Mouse (Mus musculus) right cerebral cortex, postnatal 4 days (tissue): ENCODE measurements around the gene Cdk2.
"Not testable (repeated sequence)": the region's sequence is repeated elsewhere in the genome, so short reads cannot be mapped to it uniquely, and the experiment has no call there.

Experiments used
- DNase-seq: peaks from one replicate; pipeline ENCODE4 v3.0.0-alpha.2; 2022

Gene Cdk2

GRCm38 (mm10) chr10:128704491-128705316 is at the start of gene Cdk2:
Cdk2 (minus strand) TSS chr10:128705031.
- peak; percentile 85 for DNase-seq

- DNase-seq, result peak; percentile 83
These were observed 43.5 kb upstream of the Cdk2 start for GRCm38 (mm10) chr10:128748252-128748864.

DNA sequence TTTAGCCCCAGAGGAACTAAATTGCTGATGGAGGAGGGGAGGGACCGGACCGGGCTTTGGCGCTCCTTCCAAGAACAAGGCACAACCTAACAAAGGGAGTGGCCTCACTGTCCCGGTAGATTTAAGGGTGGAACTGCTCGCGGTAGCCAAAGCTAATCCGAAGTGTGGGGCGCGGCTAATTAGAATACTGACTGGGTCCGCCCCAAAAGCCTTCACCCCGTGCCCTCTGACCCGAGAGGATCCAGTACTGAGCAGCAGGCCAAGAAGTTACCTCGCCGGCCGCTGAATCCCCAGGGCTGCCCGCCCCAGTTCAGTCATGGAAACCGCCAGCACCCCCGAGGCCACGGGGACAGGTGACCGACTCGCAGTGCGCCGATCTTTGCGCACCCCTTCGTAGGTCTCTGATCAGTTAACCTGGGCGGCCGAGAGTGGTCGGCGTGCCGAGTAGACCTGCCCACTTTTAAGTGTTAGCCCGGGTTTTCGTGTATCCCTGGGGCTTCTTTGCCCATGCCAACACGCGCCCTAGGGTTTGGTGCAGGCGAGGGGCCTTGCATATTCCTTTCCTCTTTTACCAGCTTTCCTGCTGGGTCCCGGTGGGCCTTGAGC is 42.9 kb upstream of the Cdk2 start, which contains the start of gene Pym1:
Gene Pym1 (plus strand): TSS at position 244 of the 606 bp plus-strand sequence.
- DNase-seq, result peak; percentile 56

GRCm38 (mm10) chr10:128746972-128747645 is 42.3 kb upstream of the Cdk2 start:
- no peak for DNase-seq

GRCm38 (mm10) chr10:128745946-128746613 is 41.2 kb upstream of the Cdk2 start:
- no peak for DNase-seq

GRCm38 (mm10) chr10:128744680-128745601 is 40.1 kb upstream of the Cdk2 start, which contains the start of gene Dgka:
Dgka (minus strand) TSS chr10:128744855.
- DNase-seq, result no peak

DNA sequence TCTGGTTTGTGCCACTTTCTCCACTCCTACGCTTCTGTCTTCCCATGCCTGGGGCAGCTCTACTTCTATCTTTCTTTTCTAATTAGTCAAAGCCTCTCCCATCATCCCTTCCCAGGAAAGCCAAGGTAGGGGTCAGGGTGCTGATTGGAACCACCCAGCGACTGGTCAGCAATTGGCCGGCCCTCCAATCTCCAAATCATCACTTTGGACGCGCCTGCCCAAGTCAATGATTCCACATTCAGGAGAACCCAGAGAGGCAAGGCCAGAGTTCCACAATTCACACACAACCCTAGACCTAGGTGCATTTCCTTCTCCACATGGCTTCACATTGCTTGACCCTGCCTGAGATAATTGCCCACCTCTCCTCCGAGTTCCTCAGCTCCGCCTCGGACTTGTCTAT is 39.4 kb upstream of the Cdk2 start:
- no peak for DNase-seq

DNA sequence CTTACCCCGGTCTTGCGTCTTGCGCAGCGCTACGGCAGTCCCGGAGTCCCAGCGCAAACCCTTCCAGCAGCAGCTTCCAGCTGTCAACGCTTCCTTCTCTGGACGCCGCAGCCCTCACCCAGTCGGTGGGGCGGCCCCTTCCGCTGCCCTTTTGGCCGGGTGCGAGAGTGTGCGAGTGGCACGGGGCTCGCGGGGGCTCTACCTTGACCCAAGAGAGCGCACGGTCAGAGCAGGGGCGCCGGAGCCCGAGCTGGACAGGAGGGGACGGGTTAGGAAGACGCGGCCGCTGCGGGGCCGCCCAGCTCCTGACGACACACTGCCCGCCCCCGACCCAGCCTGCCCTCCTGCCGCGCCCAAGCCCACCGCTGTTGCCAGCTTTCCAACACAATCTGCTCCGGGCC is 39.0 kb upstream of the Cdk2 start:
- DNase-seq, result peak; percentile 39

DNA sequence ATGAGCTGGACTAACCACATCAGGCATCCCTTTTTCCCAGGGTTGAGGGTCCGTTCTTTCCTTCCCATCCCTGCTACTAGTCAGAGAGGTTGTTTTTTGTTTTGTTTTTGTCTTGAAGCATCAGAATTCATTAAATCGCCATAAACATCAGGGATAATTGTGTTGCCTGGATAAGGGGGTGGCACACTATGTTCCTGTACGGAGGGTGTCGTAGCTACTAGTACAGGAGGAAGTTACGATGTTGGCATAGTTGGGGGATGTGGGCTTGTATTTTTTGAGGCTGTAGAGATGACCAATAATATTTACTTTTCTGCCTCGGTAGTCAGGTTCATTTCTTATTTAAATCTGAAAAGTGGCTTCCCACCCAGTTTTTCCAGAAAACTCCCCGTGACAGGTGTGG is 38.4 kb upstream of the Cdk2 start:
- DNase-seq, result no peak

DNA sequence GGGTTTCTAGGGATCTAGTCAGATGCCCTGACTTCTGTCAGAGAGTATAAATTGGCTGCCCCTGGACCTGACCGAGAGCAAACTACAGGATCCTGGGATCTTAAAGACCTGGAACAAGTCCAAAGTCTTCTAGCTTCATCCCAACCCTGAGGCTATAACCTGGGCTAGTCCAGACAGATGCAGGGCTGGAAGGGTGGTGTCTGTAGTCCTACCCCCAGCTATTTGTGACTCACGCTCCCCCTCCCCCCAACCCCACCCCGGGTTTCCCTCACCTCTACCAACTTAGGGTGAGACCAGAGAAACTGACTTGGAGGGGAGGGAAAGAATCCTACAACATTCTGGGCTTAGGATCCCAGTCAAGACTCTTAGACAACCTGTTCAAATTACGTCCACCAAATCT is 37.8 kb upstream of the Cdk2 start:
- DNase-seq, result no peak

- DNase-seq, result no peak
These were observed 35.5 kb upstream of the Cdk2 start for GRCm38 (mm10) chr10:128740296-128740695.

GRCm38 (mm10) chr10:128737435-128737834 is 32.6 kb upstream of the Cdk2 start:
- no peak for DNase-seq

GRCm38 (mm10) chr10:128731992-128732391 is 27.2 kb upstream of the Cdk2 start:
- DNase-seq, result no peak

GRCm38 (mm10) chr10:128731002-128731433 is 26.2 kb upstream of the Cdk2 start:
- peak; percentile 74 for DNase-seq

GRCm38 (mm10) chr10:128728059-128728458 is 23.2 kb upstream of the Cdk2 start:
- DNase-seq, result no peak

- DNase-seq, result not testable (repeated sequence)
These were observed 20.6 kb upstream of the Cdk2 start for GRCm38 (mm10) chr10:128725466-128725865.

DNA sequence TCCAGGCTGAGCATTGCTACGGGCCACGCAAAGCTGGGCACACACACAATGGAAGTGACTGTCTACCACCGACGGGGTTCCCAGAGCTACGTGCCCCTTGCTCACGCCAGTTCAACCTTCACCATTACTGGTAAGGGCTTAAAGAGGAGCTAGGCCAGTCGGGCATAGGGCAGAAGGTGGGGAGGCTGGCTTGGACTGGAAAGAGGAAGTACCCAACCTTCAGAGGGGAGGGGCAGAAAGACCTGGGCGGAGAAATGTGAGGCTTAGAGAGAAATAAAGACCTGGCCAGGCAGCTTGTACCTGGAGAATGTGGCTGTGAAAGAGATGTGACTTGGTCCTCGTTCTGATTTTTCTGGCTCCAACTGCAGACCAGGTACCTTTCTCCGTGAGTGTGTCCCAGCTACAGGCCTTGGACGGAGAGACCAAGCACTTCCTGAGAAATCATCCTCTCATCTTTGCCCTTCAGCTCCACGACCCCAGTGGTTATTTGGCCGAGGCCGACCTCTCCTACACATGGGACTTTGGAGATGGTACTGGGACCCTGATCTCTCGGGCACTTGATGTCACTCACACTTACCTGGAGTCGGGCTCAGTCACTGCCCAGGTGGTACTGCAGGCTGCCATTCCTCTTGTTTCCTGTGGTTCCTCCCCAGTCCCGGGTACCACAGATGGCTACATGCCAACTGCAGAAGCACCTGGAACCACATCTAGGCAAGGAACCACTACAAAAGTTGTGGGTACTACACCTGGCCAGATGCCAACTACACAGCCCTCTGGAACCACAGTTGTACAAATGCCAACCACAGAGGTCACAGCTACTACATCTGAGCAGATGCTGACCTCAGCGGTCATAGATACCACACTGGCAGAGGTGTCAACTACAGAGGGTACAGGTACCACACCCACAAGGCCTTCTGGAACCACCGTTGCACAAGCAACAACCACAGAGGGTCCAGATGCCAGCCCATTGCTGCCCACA is 11.0 kb upstream of the Cdk2 start:
- DNase-seq, result no peak

- not testable (repeated sequence) for DNase-seq
These were observed 6.5 kb upstream of the Cdk2 start for GRCm38 (mm10) chr10:128711318-128711717.

GRCm38 (mm10) chr10:128705317-128705693 is 474 bp upstream of the Cdk2 start:
- DNase-seq, result no peak

DNA sequence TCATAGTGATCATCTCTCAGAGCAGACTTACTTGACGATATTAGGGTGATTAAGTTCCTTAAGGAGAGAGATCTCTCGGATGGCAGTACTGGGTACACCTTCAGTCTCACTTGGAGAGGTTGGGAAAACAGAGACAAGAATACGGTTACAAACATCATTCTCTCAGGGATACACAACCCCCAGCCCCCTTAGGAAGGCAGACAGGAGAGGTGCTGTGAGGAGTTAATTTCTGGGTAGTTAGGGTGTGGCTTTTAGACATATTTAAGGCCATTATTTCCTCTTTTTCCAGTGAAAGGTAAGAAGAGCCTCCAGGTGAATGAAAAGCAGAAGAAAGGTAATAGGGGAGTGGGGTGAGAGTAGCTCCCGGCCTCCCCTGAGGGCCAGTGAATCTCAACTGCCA is 936 bp downstream of the Cdk2 start, which contains the start of gene Pmel:
Gene Pmel (plus strand): TSS at position 301 of the 400 bp plus-strand sequence.
- no peak for DNase-seq
